Mouse (Mus musculus): ENCODE results near the gene Kcnh3. TPM values are rescaled to one million over a fixed set of nuclear protein-coding genes. Genes with fewer than 3 reads are reported as not detected.

Kcnh3 gene
- polyA plus RNA-seq, 1 experiment from 2014 or later, result 0.51 TPM

- no peaks in the 10 kb centered on the region for H3K27me3 ChIP-seq (replicated peaks; ENCODE audit: control insufficient read depth, insufficient read depth, low read length)
- peak overlapping the region; percentile 46 for H3K4me2 ChIP-seq (ENCODE audit: low read length)
- DNase-seq (ENCODE audit: low spot score) (no peak), ATAC-seq (replicated peaks; ENCODE audit: low FRiP score, low TSS enrichment, low read depth) (peak; percentile 45)
- no peaks in the 10 kb centered on the region; the same call in 1 of the 2 replicates for H3K4me1 ChIP-seq (replicated peaks; ENCODE audit: control insufficient read depth, insufficient read depth, low read length)
- no peak overlapping the region for H3K9ac ChIP-seq (ENCODE audit: low read length)
- no peaks in the 10 kb centered on the region for H3K36me3 ChIP-seq (ENCODE audit: control insufficient read depth, insufficient read depth, low read length)
- H3K27ac ChIP-seq (ENCODE audit: low read depth), result peak overlapping the region; percentile 62
- H3K4me3 ChIP-seq (ENCODE audit: low read depth, low read length), result 0 out of 2 replicates have a peak overlapping the region, but pooled peaks have one; percentile 6
- 60% methylated on average over 8 of the region's 8 CpGs for WGBS
- H3K9me3 ChIP-seq (ENCODE audit: control insufficient read depth, low read length), result no peaks in the 10 kb centered on the region
These were observed 34.6 kb downstream of the Kcnh3 start for GRCm38 (mm10) chr15:99259167-99259729.

- H3K4me3 ChIP-seq (ENCODE audit: low read depth, low read length), result 0 out of 2 replicates have a peak overlapping the region, but pooled peaks have one; percentile 6
- peak overlapping the region; percentile 62; the same call in 1 of the 2 replicates for H3K27ac ChIP-seq (ENCODE audit: low read depth)
- DNase-seq (ENCODE audit: low spot score) (peak; percentile 81), ATAC-seq (replicated peaks; ENCODE audit: low FRiP score, low TSS enrichment, low read depth) (peak; percentile 57)
- WGBS, result 2% methylated on average over 7 of the region's 10 CpGs
- no peaks in the 10 kb centered on the region; the same call in 1 of the 2 replicates for H3K4me1 ChIP-seq (replicated peaks; ENCODE audit: control insufficient read depth, insufficient read depth, low read length)
- H3K27me3 ChIP-seq (replicated peaks; ENCODE audit: control insufficient read depth, insufficient read depth, low read length), result no peaks in the 10 kb centered on the region
- H3K36me3 ChIP-seq (ENCODE audit: control insufficient read depth, insufficient read depth, low read length), result no peaks in the 10 kb centered on the region
- peak overlapping the region; percentile 46 for H3K4me2 ChIP-seq (ENCODE audit: low read length)
- H3K9ac ChIP-seq (ENCODE audit: low read length), result no peak overlapping the region
- no peaks in the 10 kb centered on the region for H3K9me3 ChIP-seq (ENCODE audit: control insufficient read depth, low read length)
These were observed 35.1 kb downstream of the Kcnh3 start for GRCm38 (mm10) chr15:99259730-99260252.

DNA sequence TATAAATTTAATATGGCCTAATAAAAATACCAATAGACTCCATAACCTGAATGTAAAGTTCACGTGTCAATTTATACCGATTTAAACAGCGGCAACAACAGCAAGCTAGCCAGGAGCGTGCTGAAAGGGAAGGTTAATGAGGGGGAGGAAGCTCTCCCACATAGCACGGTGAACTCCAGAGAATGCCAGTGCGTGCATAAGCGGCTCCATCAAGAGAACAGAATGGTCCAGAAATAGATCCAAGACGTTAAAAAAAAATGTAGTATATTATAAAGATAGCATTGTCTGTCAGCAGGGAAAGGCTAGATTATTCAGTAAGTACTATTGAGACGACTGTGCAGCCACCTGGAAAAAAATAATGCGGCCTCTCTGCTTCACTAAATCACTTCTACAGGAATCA lies 38.0 kb downstream of the Kcnh3 start:
- DNase-seq (ENCODE audit: low spot score), result no peak

GRCm38 (mm10) chr15:99264363-99264762 lies 39.7 kb downstream of the Kcnh3 start:
- no peaks in the 10 kb centered on the region for H3K27me3 ChIP-seq (replicated peaks; ENCODE audit: control insufficient read depth, insufficient read depth, low read length)
- no peaks in the 10 kb centered on the region; the same call in 1 of the 2 replicates for H3K4me1 ChIP-seq (replicated peaks; ENCODE audit: control insufficient read depth, insufficient read depth, low read length)
- no peaks in the 10 kb centered on the region for H3K9me3 ChIP-seq (ENCODE audit: control insufficient read depth, low read length)
- H3K4me3 ChIP-seq (ENCODE audit: low read depth, low read length), result no peak overlapping the region
- H3K4me2 ChIP-seq (ENCODE audit: low read length), result no peak overlapping the region
- DNase-seq (ENCODE audit: low spot score) (no peak), ATAC-seq (replicated peaks; ENCODE audit: low FRiP score, low TSS enrichment, low read depth) (no peak)
- no peaks in the 10 kb centered on the region for H3K36me3 ChIP-seq (ENCODE audit: control insufficient read depth, insufficient read depth, low read length)
- 78% methylated on average over 2 of the region's 2 CpGs for WGBS
- H3K27ac ChIP-seq (ENCODE audit: low read depth), result no peak overlapping the region
- no peak overlapping the region for H3K9ac ChIP-seq (ENCODE audit: low read length)

More for the DNA sequence above, 38.0 kb downstream of the Kcnh3 start:
- no peak for ATAC-seq (replicated peaks; ENCODE audit: low FRiP score, low TSS enrichment, low read depth)
- no peak overlapping the region for H3K9ac ChIP-seq (ENCODE audit: low read length)
- H3K27ac ChIP-seq (ENCODE audit: low read depth), result no peak overlapping the region
- no peak overlapping the region for H3K4me2 ChIP-seq (ENCODE audit: low read length)
- no peaks in the 10 kb centered on the region for H3K27me3 ChIP-seq (replicated peaks; ENCODE audit: control insufficient read depth, insufficient read depth, low read length)
- H3K9me3 ChIP-seq (ENCODE audit: control insufficient read depth, low read length), result no peaks in the 10 kb centered on the region
- WGBS, result 57% methylated on average over 10 of the region's 10 CpGs
- no peaks in the 10 kb centered on the region for H3K36me3 ChIP-seq (ENCODE audit: control insufficient read depth, insufficient read depth, low read length)
- no peaks in the 10 kb centered on the region; the same call in 1 of the 2 replicates for H3K4me1 ChIP-seq (replicated peaks; ENCODE audit: control insufficient read depth, insufficient read depth, low read length)
- no peak overlapping the region for H3K4me3 ChIP-seq (ENCODE audit: low read depth, low read length)

DNA sequence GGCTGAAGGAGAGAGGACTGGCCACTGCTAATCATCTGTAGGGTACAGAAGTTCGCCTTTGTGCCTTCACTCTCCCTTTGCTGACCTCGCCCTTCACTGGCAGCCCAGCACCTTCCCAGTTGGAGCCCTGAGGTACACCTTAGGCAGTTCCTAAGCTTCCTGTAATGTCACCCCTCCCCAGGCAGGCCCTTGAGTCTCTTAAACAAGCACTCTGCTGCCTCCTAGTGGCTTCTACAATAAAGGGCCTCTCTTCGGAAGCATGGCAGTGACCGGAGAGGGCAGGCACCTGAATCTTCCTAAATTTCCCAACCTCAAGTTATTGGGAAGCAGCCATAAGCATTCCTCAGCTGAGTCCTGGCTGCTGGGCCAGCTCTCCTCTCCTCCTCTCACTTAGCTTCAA lies 41.0 kb downstream of the Kcnh3 start:
- H3K9ac ChIP-seq (ENCODE audit: low read length), result no peak overlapping the region
- no peak overlapping the region for H3K27ac ChIP-seq (ENCODE audit: low read depth)
- no peak overlapping the region for H3K4me3 ChIP-seq (ENCODE audit: low read depth, low read length)
- no peak overlapping the region for H3K4me2 ChIP-seq (ENCODE audit: low read length)
- 17% methylated on average over 4 of the region's 4 CpGs for WGBS
- DNase-seq (ENCODE audit: low spot score), result peak; percentile 79
- H3K9me3 ChIP-seq (ENCODE audit: control insufficient read depth, low read length), result no peaks in the 10 kb centered on the region
- H3K4me1 ChIP-seq (replicated peaks; ENCODE audit: control insufficient read depth, insufficient read depth, low read length), result no peaks in the 10 kb centered on the region
- no peak; the same call in 1 of the 2 replicates for ATAC-seq (replicated peaks; ENCODE audit: low FRiP score, low TSS enrichment, low read depth)
- H3K36me3 ChIP-seq (ENCODE audit: control insufficient read depth, insufficient read depth, low read length), result no peaks in the 10 kb centered on the region
- H3K27me3 ChIP-seq (replicated peaks; ENCODE audit: control insufficient read depth, insufficient read depth, low read length), result no peaks in the 10 kb centered on the region

GRCm38 (mm10) chr15:99276095-99276494 lies 51.4 kb downstream of the Kcnh3 start:
- Histone ChIP-seq H3K4me1 (replicated peaks; ENCODE audit: control insufficient read depth, insufficient read depth, low read length) (no peaks in the 10 kb centered on the region), H3K9me3 (ENCODE audit: control insufficient read depth, low read length) (no peaks in the 10 kb centered on the region), H3K4me3 (ENCODE audit: low read depth, low read length) (no peak overlapping the region), H3K27me3 (replicated peaks; ENCODE audit: control insufficient read depth, insufficient read depth, low read length) (no peaks in the 10 kb centered on the region), H3K4me2 (ENCODE audit: low read length) (no peak overlapping the region), H3K9ac (ENCODE audit: low read length) (no peak overlapping the region), H3K27ac (ENCODE audit: low read depth) (no peak overlapping the region), H3K36me3 (ENCODE audit: control insufficient read depth, insufficient read depth, low read length) (no peaks in the 10 kb centered on the region)
- ATAC-seq (replicated peaks; ENCODE audit: low FRiP score, low TSS enrichment, low read depth) (no peak), DNase-seq (ENCODE audit: low spot score) (no peak)
- WGBS, result 84% methylated on average over 8 of the region's 8 CpGs

DNA sequence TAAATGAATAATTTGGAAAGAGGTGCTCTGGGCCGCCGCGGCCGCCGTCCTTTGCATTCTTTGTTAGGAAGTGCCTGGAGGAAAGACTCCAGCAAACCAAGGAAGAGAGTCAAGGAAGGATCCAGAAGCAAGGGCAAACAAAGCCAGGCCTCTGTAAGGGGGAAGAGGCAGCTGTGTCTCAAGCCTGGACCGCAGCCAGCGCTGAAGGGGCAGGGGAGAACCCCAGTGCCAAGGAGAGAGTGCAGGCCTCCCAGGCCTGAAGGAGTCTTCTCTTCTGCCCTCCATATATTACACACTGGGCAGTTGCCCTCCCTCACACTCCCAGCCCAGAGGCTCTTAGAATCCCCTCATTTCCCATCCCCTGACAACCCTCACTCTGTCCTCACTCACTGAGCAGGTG lies 53.6 kb downstream of the Kcnh3 start:
- 78% methylated on average over 7 of the region's 7 CpGs for WGBS
- H3K9ac ChIP-seq (ENCODE audit: low read length), result no peak overlapping the region
- no peak for DNase-seq (ENCODE audit: low spot score)
- H3K4me2 ChIP-seq (ENCODE audit: low read length), result no peak overlapping the region
- no peaks in the 10 kb centered on the region for H3K36me3 ChIP-seq (ENCODE audit: control insufficient read depth, insufficient read depth, low read length)
- no peaks in the 10 kb centered on the region for H3K4me1 ChIP-seq (replicated peaks; ENCODE audit: control insufficient read depth, insufficient read depth, low read length)
- H3K4me3 ChIP-seq (ENCODE audit: low read depth, low read length), result no peak overlapping the region
- no peaks in the 10 kb centered on the region for H3K27me3 ChIP-seq (replicated peaks; ENCODE audit: control insufficient read depth, insufficient read depth, low read length)
- no peaks in the 10 kb centered on the region for H3K9me3 ChIP-seq (ENCODE audit: control insufficient read depth, low read length)
- no peak overlapping the region for H3K27ac ChIP-seq (ENCODE audit: low read depth)
- ATAC-seq (replicated peaks; ENCODE audit: low FRiP score, low TSS enrichment, low read depth), result no peak

- H3K36me3 ChIP-seq (ENCODE audit: control insufficient read depth, insufficient read depth, low read length), result no peaks in the 10 kb centered on the region
- H3K4me2 ChIP-seq (ENCODE audit: low read length), result no peak overlapping the region
- no peak for ATAC-seq (replicated peaks; ENCODE audit: low FRiP score, low TSS enrichment, low read depth)
- DNase-seq (ENCODE audit: low spot score), result no peak
- no peaks in the 10 kb centered on the region for H3K27me3 ChIP-seq (replicated peaks; ENCODE audit: control insufficient read depth, insufficient read depth, low read length)
- no peak overlapping the region for H3K4me3 ChIP-seq (ENCODE audit: low read depth, low read length)
- no peaks in the 10 kb centered on the region for H3K9me3 ChIP-seq (ENCODE audit: control insufficient read depth, low read length)
- 63% methylated on average over 10 of the region's 10 CpGs for WGBS
- no peaks in the 10 kb centered on the region for H3K4me1 ChIP-seq (replicated peaks; ENCODE audit: control insufficient read depth, insufficient read depth, low read length)
- no peak overlapping the region for H3K9ac ChIP-seq (ENCODE audit: low read length)
- H3K27ac ChIP-seq (ENCODE audit: low read depth), result no peak overlapping the region
These were observed 58.8 kb downstream of the Kcnh3 start for GRCm38 (mm10) chr15:99283456-99283855.

All from intestine, embryonic 14.5 days (tissue).